Mouse (Mus musculus) liver, embryonic 14.5 days (tissue): ENCODE data around the gene Dlk1. TPM values are rescaled to one million over a fixed set of nuclear protein-coding genes. Genes with fewer than 3 reads are reported as not detected.

Experiments used
- ATAC-seq: fragments of 200-750 bp; cut with Nextera tagmentation; 2 replicates; pipeline ENCODE4 v1.8.0; 2017; ENCODE audit warnings: moderate number of reproducible peaks, mild to moderate bottlenecking, moderate library complexity; ENCODE audit not compliant: insufficient read depth
- DNase-seq, 3 experiments: peaks; one replicate each; pipeline ENCODE4 v3.0.0-alpha.2; 2012 to 2013; ENCODE audit warnings: low read depth in 3 of 3, low spot score in 3 of 3
- H3K27ac ChIP-seq: fragments of 300-500 bp; sonication (generic); 2 replicates; pipeline ENCODE4 v1.5.1; 2014; ENCODE audit warnings: moderate library complexity, mild to moderate bottlenecking, control low read depth, inconsistent platforms
- H3K27me3 ChIP-seq: fragments of 300-500 bp; sonication (generic); 2 replicates; pipeline ENCODE4 v1.6.1; 2014; ENCODE audit warnings: mild to moderate bottlenecking, low read length, moderate library complexity; ENCODE audit not compliant: control insufficient read depth, insufficient read depth
- H3K36me3 ChIP-seq: fragments of 300-500 bp; sonication (generic); replicated peaks from 2 replicates; pipeline ENCODE4 v1.6.1; 2014; ENCODE audit warnings: low read depth; ENCODE audit not compliant: control insufficient read depth, insufficient read depth
- H3K4me1 ChIP-seq, 2 experiments: fragments of 200-500 bp in 1 of 2; fragments of 300-500 bp in 1 of 2; sonication (generic) in 1 of 2; replicated peaks; 2 replicates each; pipeline ENCODE4 v1.6.1; 2012 to 2014; ENCODE audit warnings: antibody characterized with exemption in 1 of 2, inconsistent platforms in 1 of 2, low read length in 1 of 2; ENCODE audit not compliant: control insufficient read depth in 2 of 2, insufficient read depth in 2 of 2
- H3K4me2 ChIP-seq: fragments of 300-500 bp; sonication (generic); 2 replicates; pipeline ENCODE4 v1.6.1; 2014; ENCODE audit warnings: low read depth, mild to moderate bottlenecking, control low read depth, moderate library complexity
- H3K4me3 ChIP-seq, 2 experiments: fragments of 200-500 bp in 1 of 2; fragments of 300-500 bp in 1 of 2; sonication (generic) in 1 of 2; 2 replicates each; pipeline ENCODE4 v1.5.1; 2012 to 2014; ENCODE audit warnings: low read depth in 2 of 2, low read length in 2 of 2, mild to moderate bottlenecking in 2 of 2, control low read depth in 1 of 2, inconsistent platforms in 1 of 2, moderate library complexity in 1 of 2; ENCODE audit not compliant: insufficient read depth in 1 of 2
- H3K9ac ChIP-seq: fragments of 300-500 bp; sonication (generic); replicated peaks from 2 replicates; pipeline ENCODE4 v1.6.1; 2014; ENCODE audit warnings: mild to moderate bottlenecking, control low read depth, moderate library complexity
- H3K9me3 ChIP-seq: fragments of 300-500 bp; sonication (generic); 2 replicates; pipeline ENCODE4 v1.6.1; 2016; ENCODE audit warnings: low read length, mixed read lengths; ENCODE audit not compliant: control insufficient read depth
- CTCF ChIP-seq: IDR thresholded peaks from 2 replicates; pipeline ENCODE4 v1.5.1; 2016; ENCODE audit warnings: antibody characterized with exemption, low read depth, control low read depth
- EP300 ChIP-seq: IDR thresholded peaks from 2 replicates; pipeline ENCODE4 v1.6.1; 2016; ENCODE audit warnings: antibody characterized with exemption, low read depth
- WGBS: fragments of 180-500 bp; shearing (Covaris S2); extraction: QIAGEN DNeasy Blood & Tissue Kit; methylation state at CpG from one replicate; pipeline ENCODE4 v1.1.7; 2014; ENCODE audit not compliant: insufficient replicate concordance; 5-methylcytosine and 5-hydroxymethylcytosine counted together
- polyA plus RNA-seq, 2 experiments: library from polyadenylated mRNA; depleted of rRNA in 1 of 2; stranded (reverse) in 1 of 2; unstranded in 1 of 2; fragments of >200 nt; fragmentation: Nextera tagmentation in 1 of 2; extraction: Ambion mirVana in 1 of 2; gene quantifications; 2 replicates each; pipeline versions ENCODE4 v1.2.1 to v1.2.3; 2012 to 2014

The Dlk1 gene
- polyA plus RNA-seq, 2 experiments: 327 to 1,200 TPM

GRCm38 (mm10) chr12:109425982-109426381 is 26.6 kb upstream of the Dlk1 start:
- Histone ChIP-seq H3K4me1 (no peaks in the 10 kb centered on the region; a peak in 1 of 4 replicates), H3K9ac (no peak overlapping the region), H3K27me3 (no peaks in the 10 kb centered on the region), H3K27ac (no peak overlapping the region), H3K4me2 (no peak overlapping the region), H3K9me3 (no peaks in the 10 kb centered on the region), H3K36me3 (no peaks in the 10 kb centered on the region), H3K4me3 (no peak overlapping the region)
- WGBS: 66% methylated on average over 12 of the region's 12 CpGs
- ATAC-seq (no peak), DNase-seq (no peak)
- TF ChIP-seq CTCF (no peak), EP300 (no peak)

- Histone ChIP-seq H3K27me3 (no peaks in the 10 kb centered on the region), H3K4me1 (peaks cover 7 to 16% of the 10 kb centered on the region in 2 experiments), H3K9me3 (no peaks in the 10 kb centered on the region), H3K4me3 (no peak overlapping the region), H3K9ac (no peak overlapping the region), H3K4me2 (no peak overlapping the region), H3K36me3 (no peaks in the 10 kb centered on the region), H3K27ac (no peak overlapping the region)
- DNase-seq (no peak), ATAC-seq (no peak)
- TF ChIP-seq CTCF (no peak), EP300 (no peak)
- 61% methylated on average over 6 of the region's 6 CpGs for WGBS
These were observed 20.0 kb upstream of the Dlk1 start for GRCm38 (mm10) chr12:109432475-109433130.

- Histone ChIP-seq H3K27me3 (no peaks in the 10 kb centered on the region), H3K27ac (no peak overlapping the region), H3K9ac (no peak overlapping the region), H3K9me3 (no peaks in the 10 kb centered on the region), H3K4me2 (no peak overlapping the region; the same call in 1 of the 2 replicates), H3K4me1 (peaks cover 9 to 32% of the 10 kb centered on the region in 2 experiments), H3K4me3 (no peak overlapping the region), H3K36me3 (no peaks in the 10 kb centered on the region)
- DNase-seq (peak; percentile 25 to 31 (median 27)), ATAC-seq (peak; percentile 49)
- 10% methylated on average over 10 of the region's 10 CpGs for WGBS
- TF ChIP-seq CTCF (peak; percentile 72), EP300 (no peak)
These were observed 16.2 kb upstream of the Dlk1 start for GRCm38 (mm10) chr12:109436367-109436807.

GRCm38 (mm10) chr12:109436852-109437251 is 15.8 kb upstream of the Dlk1 start:
- Histone ChIP-seq H3K9ac (no peak overlapping the region), H3K4me2 (peak overlapping the region; percentile 57)

GRCm38 (mm10) chr12:109437559-109438350 is 14.9 kb upstream of the Dlk1 start:
- H3K9ac ChIP-seq: no peak overlapping the region; the same call in 1 of the 2 replicates
- H3K27ac ChIP-seq: peak overlapping the region; percentile 39
- H3K9me3 ChIP-seq: no peaks in the 10 kb centered on the region
- no peaks in the 10 kb centered on the region for H3K27me3 ChIP-seq
- H3K4me2 ChIP-seq: peak overlapping the region; percentile 57
- WGBS: 2% methylated on average over 25 of the region's 25 CpGs
- peaks cover 9 to 38% of the 10 kb centered on the region in 2 experiments for H3K4me1 ChIP-seq
- H3K4me3 ChIP-seq: peak overlapping the region in 1 of 2 experiments; percentile 14; a peak in 3 of 4 replicates
- no peaks in the 10 kb centered on the region for H3K36me3 ChIP-seq
- peak; percentile 53 to 61 (median 60) for DNase-seq
- peak; percentile 78 for ATAC-seq
- TF ChIP-seq CTCF: peak; percentile 89
- peak; percentile 71 for TF ChIP-seq EP300

More at GRCm38 (mm10) chr12:109436852-109437251, 15.8 kb upstream of the Dlk1 start:
- Histone ChIP-seq H3K4me1 (peaks cover 9 to 36% of the 10 kb centered on the region in 2 experiments), H3K9me3 (no peaks in the 10 kb centered on the region), H3K27me3 (no peaks in the 10 kb centered on the region), H3K36me3 (no peaks in the 10 kb centered on the region), H3K4me3 (no peak overlapping the region), H3K27ac (peak overlapping the region; percentile 39)
- 7% methylated on average over 12 of the region's 12 CpGs for WGBS
- DNase-seq (no peak), ATAC-seq (no peak; the same call in 1 of the 2 replicates)
- TF ChIP-seq EP300 (no peak), CTCF (no peak)
